Mouse (Mus musculus): Measurements from ENCODE around the gene Ccl21b. TPM values are rescaled to one million over a fixed set of nuclear protein-coding genes. Genes with fewer than 3 reads are reported as not detected.
"Not testable (repeated sequence)": the region's sequence is repeated elsewhere in the genome, so short reads cannot be mapped to it uniquely, and the experiment has no call there.

The Ccl21b gene
- polyA plus RNA-seq (2015; fragmentation: Nextera tagmentation; extraction: Ambion mirVana): not detected in 2 replicates

- not testable (repeated sequence) for H3K4me1 ChIP-seq (ENCODE audit: control insufficient read depth, low read depth, low read length); H3K9ac ChIP-seq (ENCODE audit: low read depth, low read length); H3K36me3 ChIP-seq (ENCODE audit: control insufficient read depth, insufficient read depth); H3K27ac ChIP-seq (ENCODE audit: low read length); H3K9me3 ChIP-seq (replicated peaks; ENCODE audit: control insufficient read depth, low read length); H3K27me3 ChIP-seq (ENCODE audit: control insufficient read depth, insufficient read depth, low read depth, low read length); H3K4me2 ChIP-seq (ENCODE audit: low read depth, low read length); ATAC-seq (ENCODE audit: low read depth); H3K4me3 ChIP-seq (ENCODE audit: low read depth, low read length)
- WGBS (ENCODE audit: insufficient replicate concordance): no CpG with 5 or more reads among the region's 5 CpGs
Observed at GRCm38 (mm10) chr4:42255467-42255866, at the start of gene Ccl21b. TSS of gene Ccl21b (plus strand) at chr4:42255767.

- not testable (repeated sequence) for H3K9me3 ChIP-seq (replicated peaks; ENCODE audit: control insufficient read depth, low read length); H3K27ac ChIP-seq (ENCODE audit: low read length); H3K4me3 ChIP-seq (ENCODE audit: low read depth, low read length); ATAC-seq (ENCODE audit: low read depth); H3K4me1 ChIP-seq (ENCODE audit: control insufficient read depth, low read depth, low read length); H3K27me3 ChIP-seq (ENCODE audit: control insufficient read depth, insufficient read depth, low read depth, low read length); H3K9ac ChIP-seq (ENCODE audit: low read depth, low read length); H3K4me2 ChIP-seq (ENCODE audit: low read depth, low read length); H3K36me3 ChIP-seq (ENCODE audit: control insufficient read depth, insufficient read depth)
- WGBS (ENCODE audit: insufficient replicate concordance): no CpG with 5 or more reads among the region's 4 CpGs
Observed at GRCm38 (mm10) chr4:42240339-42240738, 15.2 kb upstream of the Ccl21b start, which contains the start of gene Gm10600. TSS of gene Gm10600 (plus strand) at chr4:42240639.

- H3K4me2 ChIP-seq (ENCODE audit: low read depth, low read length); H3K4me1 ChIP-seq (ENCODE audit: control insufficient read depth, low read depth, low read length); ATAC-seq (ENCODE audit: low read depth); H3K9me3 ChIP-seq (replicated peaks; ENCODE audit: control insufficient read depth, low read length); H3K27me3 ChIP-seq (ENCODE audit: control insufficient read depth, insufficient read depth, low read depth, low read length); H3K9ac ChIP-seq (ENCODE audit: low read depth, low read length); H3K36me3 ChIP-seq (ENCODE audit: control insufficient read depth, insufficient read depth); H3K4me3 ChIP-seq (ENCODE audit: low read depth, low read length); H3K27ac ChIP-seq (ENCODE audit: low read length): not testable (repeated sequence)
- no CpG with 5 or more reads among the region's 18 CpGs for WGBS (ENCODE audit: insufficient replicate concordance)
Observed at GRCm38 (mm10) chr4:42293967-42294366, 38.4 kb downstream of the Ccl21b start, which contains the start of gene Gm21953. TSS of gene Gm21953 (plus strand) at chr4:42294267.

Other genes starting within 250 kb of the Ccl21b start
- gene Gm21093, start 221.0 kb upstream of the Ccl21b start, polyA plus RNA-seq (2015; fragmentation: Nextera tagmentation; extraction: Ambion mirVana): not detected in 2 replicates
- gene Gm3893, start 164.6 kb upstream of the Ccl21b start, polyA plus RNA-seq (2015; fragmentation: Nextera tagmentation; extraction: Ambion mirVana): not detected in 2 replicates
- 0.29 TPM in 1 of 2 replicates, not detected in the other for gene Gm13304, start 140.9 kb upstream of the Ccl21b start, polyA plus RNA-seq (2015; fragmentation: Nextera tagmentation; extraction: Ambion mirVana)
- not detected in 2 replicates for gene Gm13306, start 102.3 kb upstream of the Ccl21b start, polyA plus RNA-seq (2015; fragmentation: Nextera tagmentation; extraction: Ambion mirVana)
- gene Gm13305, start 87.2 kb upstream of the Ccl21b start, polyA plus RNA-seq (2015; fragmentation: Nextera tagmentation; extraction: Ambion mirVana): 0.27 TPM in 1 of 2 replicates, not detected in the other
- gene Gm10600, start 15.1 kb upstream of the Ccl21b start, polyA plus RNA-seq (2015; fragmentation: Nextera tagmentation; extraction: Ambion mirVana): 0.05 TPM in 1 of 2 replicates, not detected in the other
- not detected in 2 replicates for gene Gm21953, start 38.5 kb downstream of the Ccl21b start, polyA plus RNA-seq (2015; fragmentation: Nextera tagmentation; extraction: Ambion mirVana)
- not detected in 2 replicates for gene Fam205a3, start 62.6 kb downstream of the Ccl21b start, polyA plus RNA-seq (2015; fragmentation: Nextera tagmentation; extraction: Ambion mirVana)
- gene Gm21586, start 183.6 kb downstream of the Ccl21b start, polyA plus RNA-seq (2015; fragmentation: Nextera tagmentation; extraction: Ambion mirVana): not detected in 2 replicates
- gene Gm2163, start 211.0 kb downstream of the Ccl21b start, polyA plus RNA-seq (2015; fragmentation: Nextera tagmentation; extraction: Ambion mirVana): not detected in 2 replicates

Measured in liver, embryonic 16.5 days (tissue).